Mouse (Mus musculus): Measurements from ENCODE around the gene Gramd1a. TPM values are rescaled to one million over a fixed set of nuclear protein-coding genes. Genes with fewer than 3 reads are reported as not detected.

Gramd1a gene
- polyA plus RNA-seq, 1 experiment from 2014 or later = 120 TPM

GRCm38 (mm10) chr7:31156034-31156928, 585 bp upstream of the Gramd1a start:
- DNase-seq (ENCODE audit: low spot score) (peak; percentile 46), ATAC-seq (ENCODE audit: low FRiP score) (no peak)
- no peak overlapping the region for H3K4me2 ChIP-seq (replicated peaks; ENCODE audit: low read depth, low read length)
- no peak overlapping the region for H3K27ac ChIP-seq (ENCODE audit: low read depth, low read length)
- H3K36me3 ChIP-seq (ENCODE audit: control insufficient read depth, insufficient read depth, low read length) = no peaks in the 10 kb centered on the region
- H3K9ac ChIP-seq (ENCODE audit: low read depth, low read length) = no peak overlapping the region
- 0 out of 2 replicates have a peak, but pooled peaks cover 6% of the 10 kb centered on the region for H3K4me1 ChIP-seq (replicated peaks; ENCODE audit: control insufficient read depth, insufficient read depth, low read length)
- H3K4me3 ChIP-seq (ENCODE audit: low read depth, low read length) = no peak overlapping the region
- H3K27me3 ChIP-seq (ENCODE audit: control insufficient read depth, insufficient read depth, low read length) = no peaks in the 10 kb centered on the region
- no peaks in the 10 kb centered on the region for H3K9me3 ChIP-seq (ENCODE audit: control insufficient read depth, low read length)
- WGBS = 42% methylated on average over 12 of the region's 19 CpGs

- Histone ChIP-seq H3K4me1 (replicated peaks; ENCODE audit: control insufficient read depth, insufficient read depth, low read length) (0 out of 2 replicates have a peak, but pooled peaks cover 6% of the 10 kb centered on the region), H3K36me3 (ENCODE audit: control insufficient read depth, insufficient read depth, low read length) (no peaks in the 10 kb centered on the region), H3K4me3 (ENCODE audit: low read depth, low read length) (no peak overlapping the region), H3K27me3 (ENCODE audit: control insufficient read depth, insufficient read depth, low read length) (no peaks in the 10 kb centered on the region), H3K4me2 (replicated peaks; ENCODE audit: low read depth, low read length) (no peak overlapping the region), H3K9ac (ENCODE audit: low read depth, low read length) (no peak overlapping the region), H3K9me3 (ENCODE audit: control insufficient read depth, low read length) (no peaks in the 10 kb centered on the region), H3K27ac (ENCODE audit: low read depth, low read length) (no peak overlapping the region)
- no peak for DNase-seq (ENCODE audit: low spot score)
- WGBS = 90% methylated on average over 6 of the region's 6 CpGs
- ATAC-seq (ENCODE audit: low FRiP score) = no peak
Measured at GRCm38 (mm10) chr7:31153536-31154320, 2.0 kb downstream of the Gramd1a start.

- Histone ChIP-seq H3K36me3 (ENCODE audit: control insufficient read depth, insufficient read depth, low read length) (no peaks in the 10 kb centered on the region), H3K4me1 (replicated peaks; ENCODE audit: control insufficient read depth, insufficient read depth, low read length) (0 out of 2 replicates have a peak, but pooled peaks cover 7% of the 10 kb centered on the region), H3K9ac (ENCODE audit: low read depth, low read length) (peak overlapping the region; percentile 91), H3K27me3 (ENCODE audit: control insufficient read depth, insufficient read depth, low read length) (no peaks in the 10 kb centered on the region), H3K4me3 (ENCODE audit: low read depth, low read length) (peak overlapping the region; percentile 89), H3K4me2 (replicated peaks; ENCODE audit: low read depth, low read length) (peak overlapping the region; percentile 65), H3K9me3 (ENCODE audit: control insufficient read depth, low read length) (no peaks in the 10 kb centered on the region), H3K27ac (ENCODE audit: low read depth, low read length) (peak overlapping the region; percentile 96)
- DNase-seq (ENCODE audit: low spot score) (peak; percentile 69), ATAC-seq (ENCODE audit: low FRiP score) (peak; percentile 47)
- WGBS = 22% methylated on average over 23 of the region's 23 CpGs
Measured at GRCm38 (mm10) chr7:31151301-31152241, 4.1 kb downstream of the Gramd1a start.

GRCm38 (mm10) chr7:31150566-31151300, 5.0 kb downstream of the Gramd1a start:
- WGBS = under 1% methylated on average over 63 of the region's 63 CpGs
- DNase-seq (ENCODE audit: low spot score) (peak; percentile 90), ATAC-seq (ENCODE audit: low FRiP score) (peak; percentile 77)
- 0 out of 2 replicates have a peak, but pooled peaks cover 7% of the 10 kb centered on the region for H3K4me1 ChIP-seq (replicated peaks; ENCODE audit: control insufficient read depth, insufficient read depth, low read length)
- peak overlapping the region; percentile 65 for H3K4me2 ChIP-seq (replicated peaks; ENCODE audit: low read depth, low read length)
- peak overlapping the region; percentile 96 for H3K27ac ChIP-seq (ENCODE audit: low read depth, low read length)
- H3K9ac ChIP-seq (ENCODE audit: low read depth, low read length) = peak overlapping the region; percentile 91
- no peaks in the 10 kb centered on the region for H3K9me3 ChIP-seq (ENCODE audit: control insufficient read depth, low read length)
- H3K4me3 ChIP-seq (ENCODE audit: low read depth, low read length) = peak overlapping the region; percentile 89
- H3K36me3 ChIP-seq (ENCODE audit: control insufficient read depth, insufficient read depth, low read length) = no peaks in the 10 kb centered on the region
- no peaks in the 10 kb centered on the region for H3K27me3 ChIP-seq (ENCODE audit: control insufficient read depth, insufficient read depth, low read length)

GRCm38 (mm10) chr7:31149751-31150565, 5.7 kb downstream of the Gramd1a start:
- H3K4me2 ChIP-seq (replicated peaks; ENCODE audit: low read depth, low read length) = peak overlapping the region; percentile 65
- ATAC-seq (ENCODE audit: low FRiP score) (peak; percentile 11), DNase-seq (ENCODE audit: low spot score) (peak; percentile 68)
- H3K4me3 ChIP-seq (ENCODE audit: low read depth, low read length) = peak overlapping the region; percentile 89
- peak overlapping the region; percentile 91 for H3K9ac ChIP-seq (ENCODE audit: low read depth, low read length)
- H3K27ac ChIP-seq (ENCODE audit: low read depth, low read length) = peak overlapping the region; percentile 96
- 0 out of 2 replicates have a peak, but pooled peaks cover 7% of the 10 kb centered on the region for H3K4me1 ChIP-seq (replicated peaks; ENCODE audit: control insufficient read depth, insufficient read depth, low read length)
- H3K27me3 ChIP-seq (ENCODE audit: control insufficient read depth, insufficient read depth, low read length) = no peaks in the 10 kb centered on the region
- WGBS = 3% methylated on average over 19 of the region's 20 CpGs
- no peaks in the 10 kb centered on the region for H3K36me3 ChIP-seq (ENCODE audit: control insufficient read depth, insufficient read depth, low read length)
- H3K9me3 ChIP-seq (ENCODE audit: control insufficient read depth, low read length) = no peaks in the 10 kb centered on the region

- 0 out of 2 replicates have a peak, but pooled peaks cover 7% of the 10 kb centered on the region for H3K4me1 ChIP-seq (replicated peaks; ENCODE audit: control insufficient read depth, insufficient read depth, low read length)
- 47% methylated on average over 9 of the region's 9 CpGs for WGBS
- no peak for DNase-seq (ENCODE audit: low spot score)
- peak overlapping the region; percentile 89 for H3K4me3 ChIP-seq (ENCODE audit: low read depth, low read length)
- peak overlapping the region; percentile 91 for H3K9ac ChIP-seq (ENCODE audit: low read depth, low read length)
- H3K36me3 ChIP-seq (ENCODE audit: control insufficient read depth, insufficient read depth, low read length) = no peaks in the 10 kb centered on the region
- peak overlapping the region; percentile 96 for H3K27ac ChIP-seq (ENCODE audit: low read depth, low read length)
- no peaks in the 10 kb centered on the region for H3K9me3 ChIP-seq (ENCODE audit: control insufficient read depth, low read length)
- peak overlapping the region; percentile 65 for H3K4me2 ChIP-seq (replicated peaks; ENCODE audit: low read depth, low read length)
- H3K27me3 ChIP-seq (ENCODE audit: control insufficient read depth, insufficient read depth, low read length) = no peaks in the 10 kb centered on the region
- 0 out of 2 replicates have a peak, but pooled peaks have one; percentile 3 for ATAC-seq (ENCODE audit: low FRiP score)
Measured at GRCm38 (mm10) chr7:31149271-31149670, 6.4 kb downstream of the Gramd1a start.

- DNase-seq (ENCODE audit: low spot score) = peak; percentile 78
- Histone ChIP-seq H3K9ac (ENCODE audit: low read depth, low read length) (peak overlapping the region; percentile 91), H3K36me3 (ENCODE audit: control insufficient read depth, insufficient read depth, low read length) (no peaks in the 10 kb centered on the region), H3K9me3 (ENCODE audit: control insufficient read depth, low read length) (no peaks in the 10 kb centered on the region), H3K4me3 (ENCODE audit: low read depth, low read length) (peak overlapping the region; percentile 89), H3K27ac (ENCODE audit: low read depth, low read length) (peak overlapping the region; percentile 96), H3K27me3 (ENCODE audit: control insufficient read depth, insufficient read depth, low read length) (no peaks in the 10 kb centered on the region), H3K4me1 (replicated peaks; ENCODE audit: control insufficient read depth, insufficient read depth, low read length) (0 out of 2 replicates have a peak, but pooled peaks cover 7% of the 10 kb centered on the region), H3K4me2 (replicated peaks; ENCODE audit: low read depth, low read length) (peak overlapping the region; percentile 65)
- WGBS = 5% methylated on average over 9 of the region's 9 CpGs
- peak; percentile 60 for ATAC-seq (ENCODE audit: low FRiP score)
Measured at GRCm38 (mm10) chr7:31148756-31149155, 6.9 kb downstream of the Gramd1a start.
